Mouse (Mus musculus): ENCODE measurements at regions not wholly inside any gene's neighbourhood (a gene's known extent, or its start where the extent isn't known, plus 50 kb on each side); places are given as distances from the start of the nearest gene placed in this dataset.

- TF ChIP-seq TCF12 (IDR thresholded peaks at IDR 0.05; ENCODE audit: low read depth, low read length) = no peak
- no peak for TF ChIP-seq CTCF (conservative IDR thresholded peaks at IDR 0.05 in 1 of 2, IDR thresholded peaks at IDR 0.05 in 1 of 2; ENCODE audit: low read depth in 2 of 2, low read length in 2 of 2)
- no peak for TF ChIP-seq POLR2A (IDR thresholded peaks at IDR 0.05; ENCODE audit: low read depth, low read length)
- TF ChIP-seq GABPA (IDR thresholded peaks at IDR 0.05; ENCODE audit: insufficient replicate concordance, low read depth, low read length) = no peak
- TF ChIP-seq ZMIZ1 (IDR thresholded peaks at IDR 0.05; ENCODE audit: low read depth, low read length) = no peak
- no peak for TF ChIP-seq POLR2AphosphoS2 (IDR thresholded peaks at IDR 0.05; ENCODE audit: low read depth, low read length)
- no peak for TF ChIP-seq EP300 (IDR thresholded peaks at IDR 0.05; ENCODE audit: low read length)
- TF ChIP-seq CHD1 (IDR thresholded peaks at IDR 0.05; ENCODE audit: low read depth, low read length) = no peak
- TF ChIP-seq MAX (IDR thresholded peaks at IDR 0.05; ENCODE audit: low read length) = no peak
- TF ChIP-seq E2F4 (IDR thresholded peaks at IDR 0.05; ENCODE audit: insufficient replicate concordance, low read depth, low read length) = no peak
Measured at GRCm38 (mm10) chr9:61280856-61281582, 91.1 kb upstream of the Tle3 start.
